Mouse (Mus musculus): Measurements from ENCODE around the gene Elfn2. TPM values are rescaled to one million over a fixed set of nuclear protein-coding genes. Genes with fewer than 3 reads are reported as not detected.

Gene Elfn2
- total RNA-seq, 2 experiments from 2014 or later: 161 to 171 TPM

GRCm38 (mm10) chr15:78686910-78687309 lies 31.7 kb downstream of the Elfn2 start:
- DNase-seq (ENCODE audit: low spot score in 2 of 2): no peak

- DNase-seq (ENCODE audit: low spot score in 2 of 2): peak; percentile 64 to 66
These were observed 34.5 kb downstream of the Elfn2 start for GRCm38 (mm10) chr15:78684111-78684510.

GRCm38 (mm10) chr15:78683474-78683873 lies 35.1 kb downstream of the Elfn2 start:
- DNase-seq (ENCODE audit: low spot score in 2 of 2): peak in 1 of 2 experiments; percentile 46

- no peak for DNase-seq (ENCODE audit: low spot score in 2 of 2)
These were observed 36.8 kb downstream of the Elfn2 start for GRCm38 (mm10) chr15:78681781-78682180.

- no peak for DNase-seq (ENCODE audit: low spot score in 2 of 2)
These were observed 37.3 kb downstream of the Elfn2 start for GRCm38 (mm10) chr15:78681301-78681700.

GRCm38 (mm10) chr15:78680291-78680690 lies 38.3 kb downstream of the Elfn2 start:
- DNase-seq (ENCODE audit: low spot score in 2 of 2): no peak

- no peak for DNase-seq (ENCODE audit: low spot score in 2 of 2)
These were observed 40.9 kb downstream of the Elfn2 start for GRCm38 (mm10) chr15:78677708-78678107.

GRCm38 (mm10) chr15:78677015-78677414 lies 41.6 kb downstream of the Elfn2 start:
- DNase-seq (ENCODE audit: low spot score in 2 of 2): no peak

- DNase-seq (ENCODE audit: low spot score in 2 of 2): no peak
These were observed 43.6 kb downstream of the Elfn2 start for GRCm38 (mm10) chr15:78674912-78675412.

- no peak for DNase-seq (ENCODE audit: low spot score in 2 of 2)
These were observed 45.1 kb downstream of the Elfn2 start for GRCm38 (mm10) chr15:78673436-78673835.

GRCm38 (mm10) chr15:78670341-78670740 lies 48.2 kb downstream of the Elfn2 start:
- peak in 1 of 2 experiments; percentile 64 for DNase-seq (ENCODE audit: low spot score in 2 of 2)

- no peak for DNase-seq (ENCODE audit: low spot score in 2 of 2)
These were observed 49.2 kb downstream of the Elfn2 start for GRCm38 (mm10) chr15:78669221-78669871.

- DNase-seq (ENCODE audit: low spot score in 2 of 2): no peak
These were observed 54.3 kb downstream of the Elfn2 start for GRCm38 (mm10) chr15:78664268-78664667.

GRCm38 (mm10) chr15:78651169-78651568 lies 67.4 kb downstream of the Elfn2 start:
- DNase-seq (ENCODE audit: low spot score in 2 of 2): no peak

GRCm38 (mm10) chr15:78647746-78648145 lies 70.8 kb downstream of the Elfn2 start:
- DNase-seq (ENCODE audit: low spot score in 2 of 2): no peak

GRCm38 (mm10) chr15:78644606-78645005 lies 74.0 kb downstream of the Elfn2 start:
- no peak for DNase-seq (ENCODE audit: low spot score in 2 of 2)

- DNase-seq (ENCODE audit: low spot score in 2 of 2): no peak
These were observed 74.9 kb downstream of the Elfn2 start for GRCm38 (mm10) chr15:78643633-78644032.

GRCm38 (mm10) chr15:78635231-78635630 lies 83.3 kb downstream of the Elfn2 start:
- peak in 1 of 2 experiments; percentile 41 for DNase-seq (ENCODE audit: low spot score in 2 of 2)

GRCm38 (mm10) chr15:78634095-78634737 lies 84.4 kb downstream of the Elfn2 start:
- DNase-seq (ENCODE audit: low spot score in 2 of 2): peak in 1 of 2 experiments; percentile 64

GRCm38 (mm10) chr15:78633413-78633812 lies 85.2 kb downstream of the Elfn2 start:
- no peak for DNase-seq (ENCODE audit: low spot score in 2 of 2)

GRCm38 (mm10) chr15:78632387-78632786 lies 86.2 kb downstream of the Elfn2 start:
- DNase-seq (ENCODE audit: low spot score in 2 of 2): no peak

- no peak for DNase-seq (ENCODE audit: low spot score in 2 of 2)
These were observed 92.3 kb downstream of the Elfn2 start for GRCm38 (mm10) chr15:78626285-78626684.

- peak in 1 of 2 experiments; percentile 55 for DNase-seq (ENCODE audit: low spot score in 2 of 2)
These were observed 93.6 kb downstream of the Elfn2 start for GRCm38 (mm10) chr15:78624961-78625360.

Data from layer of hippocampus, postnatal 14 days (tissue).